Mouse (Mus musculus) limb, embryonic 15.5 days (tissue): Measurements from ENCODE around the gene Trim62. TPM values are rescaled to one million over a fixed set of nuclear protein-coding genes. Genes with fewer than 3 reads are reported as not detected.

Experiments
- ATAC-seq: fragments of 200-750 bp; cut with Nextera tagmentation; 2 replicates; pipeline ENCODE4 v1.8.0; 2017; ENCODE audit warnings: low read depth, moderate TSS enrichment; ENCODE audit not compliant: insufficient number of reproducible peaks, low FRiP score, low TSS enrichment
- H3K27ac ChIP-seq: fragments of 300-500 bp; sonication (generic); 2 replicates; pipeline ENCODE4 v1.5.1; 2015; ENCODE audit warnings: moderate library complexity, mild to moderate bottlenecking, inconsistent platforms
- H3K27me3 ChIP-seq: fragments of 300-500 bp; sonication (generic); 2 replicates; pipeline ENCODE4 v1.6.1; 2015; ENCODE audit warnings: inconsistent platforms
- H3K36me3 ChIP-seq: fragments of 300-500 bp; sonication (generic); 2 replicates; pipeline ENCODE4 v1.6.1; 2015; ENCODE audit warnings: inconsistent platforms
- H3K4me1 ChIP-seq: fragments of 300-500 bp; sonication (generic); 2 replicates; pipeline ENCODE4 v1.6.1; 2015; ENCODE audit warnings: inconsistent platforms
- H3K4me2 ChIP-seq: fragments of 300-500 bp; sonication (generic); 2 replicates; pipeline ENCODE4 v1.6.1; 2015; ENCODE audit warnings: mild to moderate bottlenecking, inconsistent platforms
- H3K4me3 ChIP-seq: fragments of 300-500 bp; sonication (generic); 2 replicates; pipeline ENCODE4 v1.5.1; 2015; ENCODE audit warnings: mild to moderate bottlenecking, inconsistent platforms
- H3K9ac ChIP-seq: fragments of 300-500 bp; sonication (generic); 2 replicates; pipeline ENCODE4 v1.6.1; 2015; ENCODE audit warnings: inconsistent platforms
- H3K9me3 ChIP-seq: fragments of 300-500 bp; sonication (generic); 2 replicates; pipeline ENCODE4 v1.6.1; 2016; ENCODE audit warnings: inconsistent platforms
- WGBS: fragments of 180-500 bp; shearing (Covaris S2); methylation state at CpG from one replicate; pipeline ENCODE4 v1.1.7; 2015; 5-methylcytosine and 5-hydroxymethylcytosine counted together
- polyA plus RNA-seq: library from polyadenylated mRNA; unstranded; fragments of >200 nt; fragmentation: Nextera tagmentation; extraction: Ambion mirVana; gene quantifications from 2 replicates; pipeline ENCODE4 v1.2.1, GENCODE M21; 2015

Gene Trim62
- polyA plus RNA-seq, 1 experiment from 2014 or later = 5.7 TPM

DNA sequence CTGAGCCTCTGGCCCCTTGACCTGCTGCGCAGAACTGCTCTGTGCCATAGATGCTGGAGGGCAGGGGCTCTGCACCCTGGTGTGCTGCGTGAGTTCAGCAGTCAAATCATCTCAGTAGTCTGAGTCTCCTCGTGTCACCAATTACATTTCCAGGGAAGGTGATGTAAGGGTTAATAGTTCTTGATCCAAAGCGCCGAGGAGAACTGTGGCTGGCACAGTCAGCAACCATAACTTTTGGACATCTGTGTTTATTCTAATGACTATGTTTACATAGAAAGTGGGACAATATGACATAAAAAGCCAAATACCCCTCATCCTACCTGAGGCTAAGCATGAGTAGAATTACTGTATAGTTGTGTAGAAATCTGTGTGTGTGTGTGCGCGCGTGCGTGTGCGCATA is 3.6 kb downstream of the Trim62 start:
- no peaks in the 10 kb centered on the region for H3K9me3 ChIP-seq
- H3K4me3 ChIP-seq = no peak overlapping the region
- H3K27me3 ChIP-seq = no peaks in the 10 kb centered on the region
- no peak overlapping the region for H3K4me2 ChIP-seq
- H3K36me3 ChIP-seq = peaks cover 6% of the 10 kb centered on the region; the same call in 1 of the 2 replicates
- WGBS = 65% methylated on average over 10 of the region's 10 CpGs
- no peak overlapping the region for H3K27ac ChIP-seq
- ATAC-seq = no peak
- H3K4me1 ChIP-seq = peaks cover 32% of the 10 kb centered on the region
- no peak overlapping the region for H3K9ac ChIP-seq

DNA sequence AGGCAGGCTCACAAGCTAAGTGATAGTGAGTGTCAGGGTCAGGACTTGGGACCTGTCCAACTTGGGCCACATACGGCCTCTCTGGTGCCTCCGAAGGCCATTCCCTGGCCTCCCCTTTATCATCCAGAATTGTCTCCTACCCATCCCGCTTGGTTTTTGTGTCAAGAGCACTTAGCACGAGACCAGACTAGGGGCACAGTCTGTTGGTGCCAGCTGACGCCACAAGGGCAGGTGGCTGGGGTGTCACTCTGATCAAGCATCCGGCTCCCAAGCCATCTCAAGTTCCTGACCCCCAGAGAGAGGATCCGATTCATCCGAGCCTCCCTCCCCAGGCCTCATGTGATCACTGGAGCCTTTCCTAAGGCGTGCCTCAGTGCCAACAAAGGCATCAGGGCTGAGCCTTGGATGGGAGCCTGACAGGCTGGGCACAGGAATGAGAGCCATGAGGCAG is 4.3 kb downstream of the Trim62 start:
- 68% methylated on average over 9 of the region's 9 CpGs for WGBS
- H3K4me1 ChIP-seq = peaks cover 32% of the 10 kb centered on the region

GRCm38 (mm10) chr4:128888436-128888990 is 5.1 kb downstream of the Trim62 start:
- peaks cover 6% of the 10 kb centered on the region; the same call in 1 of the 2 replicates for H3K36me3 ChIP-seq
- no peak for ATAC-seq
- 91% methylated on average over 6 of the region's 6 CpGs for WGBS
- H3K4me2 ChIP-seq = no peak overlapping the region
- no peaks in the 10 kb centered on the region for H3K27me3 ChIP-seq
- no peak overlapping the region for H3K27ac ChIP-seq
- H3K9me3 ChIP-seq = no peaks in the 10 kb centered on the region
- H3K4me3 ChIP-seq = no peak overlapping the region
- no peak overlapping the region for H3K9ac ChIP-seq
- peaks cover 25% of the 10 kb centered on the region for H3K4me1 ChIP-seq

More for the DNA sequence above, 4.3 kb downstream of the Trim62 start:
- Histone ChIP-seq H3K4me2 (no peak overlapping the region), H3K9me3 (no peaks in the 10 kb centered on the region), H3K27ac (no peak overlapping the region), H3K4me3 (no peak overlapping the region), H3K27me3 (no peaks in the 10 kb centered on the region), H3K36me3 (peaks cover 6% of the 10 kb centered on the region; the same call in 1 of the 2 replicates), H3K9ac (no peak overlapping the region)
- ATAC-seq = no peak

GRCm38 (mm10) chr4:128889752-128890630 is 6.6 kb downstream of the Trim62 start:
- no peaks in the 10 kb centered on the region for H3K9me3 ChIP-seq
- H3K4me1 ChIP-seq = peaks cover 16% of the 10 kb centered on the region
- H3K36me3 ChIP-seq = peaks cover 6% of the 10 kb centered on the region; the same call in 1 of the 2 replicates
- WGBS = 82% methylated on average over 12 of the region's 12 CpGs
- H3K9ac ChIP-seq = no peak overlapping the region
- no peak overlapping the region for H3K27ac ChIP-seq
- H3K4me3 ChIP-seq = no peak overlapping the region
- H3K4me2 ChIP-seq = no peak overlapping the region
- H3K27me3 ChIP-seq = no peaks in the 10 kb centered on the region
- ATAC-seq = no peak

- Histone ChIP-seq H3K27me3 (no peaks in the 10 kb centered on the region), H3K9me3 (no peaks in the 10 kb centered on the region), H3K9ac (no peak overlapping the region), H3K4me3 (no peak overlapping the region), H3K4me1 (peaks cover 14% of the 10 kb centered on the region), H3K36me3 (peaks cover 4% of the 10 kb centered on the region; the same call in 1 of the 2 replicates), H3K4me2 (no peak overlapping the region), H3K27ac (0 out of 2 replicates have a peak overlapping the region, but pooled peaks have one; percentile 18)
- no peak for ATAC-seq
- 16% methylated on average over 1 of the region's 1 CpGs for WGBS
Measured at GRCm38 (mm10) chr4:128891157-128891556, 7.8 kb downstream of the Trim62 start.

- no peak for ATAC-seq
- peaks cover 4% of the 10 kb centered on the region; the same call in 1 of the 2 replicates for H3K36me3 ChIP-seq
- H3K4me2 ChIP-seq = no peak overlapping the region
- peaks cover 9% of the 10 kb centered on the region for H3K4me1 ChIP-seq
- H3K4me3 ChIP-seq = no peak overlapping the region
- no peak overlapping the region for H3K9ac ChIP-seq
- H3K27ac ChIP-seq = no peak overlapping the region
- H3K27me3 ChIP-seq = no peaks in the 10 kb centered on the region
- WGBS = 80% methylated on average over 6 of the region's 6 CpGs
- H3K9me3 ChIP-seq = no peaks in the 10 kb centered on the region
Measured at GRCm38 (mm10) chr4:128891746-128892145, 8.4 kb downstream of the Trim62 start.

DNA sequence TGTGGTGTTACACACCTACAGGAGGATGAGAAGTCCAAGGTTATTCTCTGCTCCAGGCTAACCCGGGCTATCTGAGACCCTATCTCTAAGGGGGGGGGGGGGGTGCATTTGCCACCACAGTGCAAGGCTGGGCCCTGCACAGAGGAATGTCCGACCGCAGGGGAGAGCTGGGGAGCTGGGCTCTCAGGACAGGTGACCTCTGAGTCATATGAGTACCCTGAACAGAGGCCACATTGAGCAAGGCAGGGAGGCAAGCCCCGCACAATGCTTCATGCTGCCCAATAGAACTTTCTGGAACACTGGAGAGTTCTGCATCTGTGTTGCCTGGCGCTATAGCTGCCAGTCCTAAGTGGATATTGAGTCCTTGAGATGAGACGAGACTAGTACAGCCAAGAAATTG is 8.8 kb downstream of the Trim62 start:
- Histone ChIP-seq H3K36me3 (peaks cover 3% of the 10 kb centered on the region; the same call in 1 of the 2 replicates), H3K4me1 (peaks cover 6% of the 10 kb centered on the region), H3K4me2 (no peak overlapping the region), H3K9ac (no peak overlapping the region), H3K27me3 (no peaks in the 10 kb centered on the region), H3K9me3 (no peaks in the 10 kb centered on the region), H3K4me3 (no peak overlapping the region), H3K27ac (no peak overlapping the region)
- 85% methylated on average over 6 of the region's 6 CpGs for WGBS
- ATAC-seq = no peak

GRCm38 (mm10) chr4:128894112-128894511 is 10.7 kb downstream of the Trim62 start:
- Histone ChIP-seq H3K4me2 (no peak overlapping the region), H3K4me1 (peaks cover 22% of the 10 kb centered on the region), H3K27me3 (no peaks in the 10 kb centered on the region), H3K9ac (no peak overlapping the region), H3K4me3 (no peak overlapping the region), H3K36me3 (no peaks in the 10 kb centered on the region), H3K27ac (no peak overlapping the region), H3K9me3 (no peaks in the 10 kb centered on the region)
- ATAC-seq = no peak
- 83% methylated on average over 12 of the region's 12 CpGs for WGBS

DNA sequence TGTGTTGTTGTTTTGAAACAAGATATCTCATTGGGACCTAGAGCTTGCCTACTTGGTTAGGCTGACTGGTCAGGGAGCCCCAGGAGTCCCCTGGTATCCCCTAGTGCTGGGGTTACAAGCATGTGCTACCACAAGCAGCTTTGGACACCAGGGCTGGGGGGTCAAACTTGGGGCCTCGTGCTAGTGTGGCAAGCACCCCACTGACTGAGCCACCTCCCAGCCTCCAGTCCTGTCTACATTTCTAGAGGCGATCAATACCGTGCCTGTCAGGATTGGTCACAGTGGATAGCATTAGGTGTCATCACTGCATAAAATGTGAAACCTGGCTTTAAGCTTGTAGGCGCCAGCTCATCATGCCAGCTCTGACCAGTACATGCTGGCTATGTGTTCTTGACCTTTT is 12.5 kb downstream of the Trim62 start:
- Histone ChIP-seq H3K9ac (no peak overlapping the region), H3K27me3 (no peaks in the 10 kb centered on the region), H3K27ac (no peak overlapping the region), H3K4me2 (no peak overlapping the region), H3K9me3 (no peaks in the 10 kb centered on the region), H3K4me3 (no peak overlapping the region), H3K4me1 (peaks cover 35% of the 10 kb centered on the region), H3K36me3 (no peaks in the 10 kb centered on the region)
- WGBS = 94% methylated on average over 4 of the region's 4 CpGs
- ATAC-seq = no peak

DNA sequence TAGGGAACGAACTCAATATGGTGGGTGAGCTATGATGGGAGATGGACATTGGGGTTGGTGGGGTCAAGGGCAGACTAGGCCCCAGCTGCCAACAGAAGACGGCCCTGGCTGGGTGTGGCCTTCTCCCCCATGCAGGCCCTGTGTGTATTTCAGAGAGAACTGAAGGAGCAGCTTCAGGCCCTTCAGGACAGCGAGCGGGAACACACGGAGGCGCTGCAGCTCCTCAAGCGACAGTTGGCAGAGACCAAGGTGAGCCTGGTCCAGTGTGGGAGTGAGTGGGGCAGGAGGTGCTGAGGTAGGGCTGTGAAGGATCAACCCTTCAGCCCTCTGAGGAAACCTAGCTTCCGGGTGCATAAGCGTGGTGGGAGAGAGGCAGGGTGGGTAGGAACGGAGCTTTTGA is 13.3 kb downstream of the Trim62 start:
- Histone ChIP-seq H3K4me2 (no peak overlapping the region), H3K27ac (no peak overlapping the region), H3K4me3 (no peak overlapping the region), H3K9ac (no peak overlapping the region), H3K36me3 (peaks cover 2% of the 10 kb centered on the region; the same call in 1 of the 2 replicates), H3K27me3 (no peaks in the 10 kb centered on the region), H3K4me1 (peaks cover 31% of the 10 kb centered on the region), H3K9me3 (no peaks in the 10 kb centered on the region)
- 92% methylated on average over 10 of the region's 10 CpGs for WGBS
- no peak for ATAC-seq

GRCm38 (mm10) chr4:128897911-128898421 is 14.6 kb downstream of the Trim62 start:
- 9% methylated on average over 7 of the region's 7 CpGs for WGBS

DNA sequence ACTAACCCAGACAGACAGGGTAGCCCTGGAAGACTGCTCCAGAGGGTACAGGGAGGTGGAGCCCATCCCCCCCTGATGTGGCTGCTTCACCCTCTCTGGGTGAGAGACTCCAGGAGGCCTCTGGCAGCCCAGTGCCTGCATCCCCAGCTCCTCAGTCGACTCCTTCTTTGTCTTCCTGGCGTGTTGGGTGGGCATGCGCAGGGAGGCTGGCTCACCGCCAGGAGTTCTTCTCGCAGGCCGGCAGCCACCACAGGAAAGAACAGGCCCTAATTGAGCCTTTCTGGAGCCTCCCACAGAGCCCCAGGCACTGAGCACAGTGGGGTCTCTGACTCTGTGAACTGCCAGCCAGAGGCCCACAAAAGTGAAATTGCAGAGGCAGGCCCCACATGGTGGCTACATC is 16.0 kb downstream of the Trim62 start:
- 2% methylated on average over 6 of the region's 6 CpGs for WGBS
- H3K27ac ChIP-seq = peak overlapping the region; percentile 86
- no peak overlapping the region for H3K9ac ChIP-seq
- H3K36me3 ChIP-seq = peaks cover 14% of the 10 kb centered on the region; the same call in 1 of the 2 replicates
- H3K27me3 ChIP-seq = no peaks in the 10 kb centered on the region
- ATAC-seq = peak; percentile 62
- no peaks in the 10 kb centered on the region for H3K9me3 ChIP-seq
- H3K4me3 ChIP-seq = no peak overlapping the region
- peak overlapping the region; percentile 2; the same call in 1 of the 2 replicates for H3K4me2 ChIP-seq
- H3K4me1 ChIP-seq = peaks cover 37% of the 10 kb centered on the region

More at GRCm38 (mm10) chr4:128897911-128898421, 14.6 kb downstream of the Trim62 start:
- no peak for ATAC-seq
- Histone ChIP-seq H3K27me3 (no peaks in the 10 kb centered on the region), H3K9ac (no peak overlapping the region), H3K4me1 (peaks cover 31% of the 10 kb centered on the region), H3K4me2 (no peak overlapping the region), H3K27ac (peak overlapping the region; percentile 86), H3K4me3 (no peak overlapping the region), H3K36me3 (peaks cover 12% of the 10 kb centered on the region; the same call in 1 of the 2 replicates), H3K9me3 (no peaks in the 10 kb centered on the region)
